Mouse (Mus musculus): ENCODE data around the gene Siva1. TPM values are rescaled to one million over a fixed set of nuclear protein-coding genes. Genes with fewer than 3 reads are reported as not detected.
A peak's percentile ranks its signal among the peaks of the same experiment; 100 is the strongest.

Gene Siva1
- polyA plus RNA-seq, 1 experiment from 2014 or later: 152 TPM

GRCm38 (mm10) chr12:112667619-112668297 is 23.3 kb downstream of the Siva1 start:
- Histone ChIP-seq H3K4me3 (replicated peaks; ENCODE audit: low read length) (no peak overlapping the region), H3K9ac (ENCODE audit: low read length) (peak overlapping the region; percentile 36), H3K9me3 (replicated peaks; ENCODE audit: control insufficient read depth, low read length) (no peaks in the 10 kb centered on the region), H3K27me3 (ENCODE audit: control insufficient read depth, insufficient read depth, low read length) (no peaks in the 10 kb centered on the region), H3K27ac (ENCODE audit: low read length) (peak overlapping the region; percentile 42), H3K36me3 (ENCODE audit: control insufficient read depth, insufficient read depth, low read length) (peaks cover 19% of the 10 kb centered on the region; the same call in 1 of the 2 replicates), H3K4me2 (ENCODE audit: low read depth, low read length) (no peak overlapping the region), H3K4me1 (ENCODE audit: control insufficient read depth, insufficient read depth, low read length) (peaks cover 87% of the 10 kb centered on the region)
- no peak for ATAC-seq (ENCODE audit: insufficient read depth, low FRiP score)
- WGBS: 71% methylated on average over 10 of the region's 10 CpGs

- Histone ChIP-seq H3K9ac (ENCODE audit: low read length) (peak overlapping the region; percentile 100), H3K27ac (ENCODE audit: low read length) (peak overlapping the region; percentile 99), H3K27me3 (ENCODE audit: control insufficient read depth, insufficient read depth, low read length) (no peaks in the 10 kb centered on the region), H3K4me1 (ENCODE audit: control insufficient read depth, insufficient read depth, low read length) (peaks cover 68% of the 10 kb centered on the region), H3K9me3 (replicated peaks; ENCODE audit: control insufficient read depth, low read length) (no peaks in the 10 kb centered on the region), H3K4me2 (ENCODE audit: low read depth, low read length) (peak overlapping the region; percentile 96), H3K36me3 (ENCODE audit: control insufficient read depth, insufficient read depth, low read length) (peaks cover 19% of the 10 kb centered on the region; the same call in 1 of the 2 replicates), H3K4me3 (replicated peaks; ENCODE audit: low read length) (peak overlapping the region; percentile 16; the same call in 1 of the 2 replicates)
- 31% methylated on average over 9 of the region's 9 CpGs for WGBS
- no peak for ATAC-seq (ENCODE audit: insufficient read depth, low FRiP score)
Measured at GRCm38 (mm10) chr12:112670718-112671393, 26.4 kb downstream of the Siva1 start.

- H3K36me3 ChIP-seq (ENCODE audit: control insufficient read depth, insufficient read depth, low read length): peaks cover 19% of the 10 kb centered on the region; the same call in 1 of the 2 replicates
- H3K27me3 ChIP-seq (ENCODE audit: control insufficient read depth, insufficient read depth, low read length): no peaks in the 10 kb centered on the region
- peak overlapping the region; percentile 100 for H3K9ac ChIP-seq (ENCODE audit: low read length)
- H3K4me1 ChIP-seq (ENCODE audit: control insufficient read depth, insufficient read depth, low read length): peaks cover 60% of the 10 kb centered on the region
- 74% methylated on average over 7 of the region's 7 CpGs for WGBS
- peak overlapping the region; percentile 96 for H3K4me2 ChIP-seq (ENCODE audit: low read depth, low read length)
- H3K9me3 ChIP-seq (replicated peaks; ENCODE audit: control insufficient read depth, low read length): no peaks in the 10 kb centered on the region
- peak overlapping the region; percentile 96 for H3K4me3 ChIP-seq (replicated peaks; ENCODE audit: low read length)
- peak overlapping the region; percentile 99 for H3K27ac ChIP-seq (ENCODE audit: low read length)
- ATAC-seq (ENCODE audit: insufficient read depth, low FRiP score): no peak
Measured at GRCm38 (mm10) chr12:112671891-112672290, 27.4 kb downstream of the Siva1 start.

GRCm38 (mm10) chr12:112672744-112673575 is 28.5 kb downstream of the Siva1 start:
- Histone ChIP-seq H3K4me3 (replicated peaks; ENCODE audit: low read length) (peak overlapping the region; percentile 96), H3K4me2 (ENCODE audit: low read depth, low read length) (peak overlapping the region; percentile 96), H3K36me3 (ENCODE audit: control insufficient read depth, insufficient read depth, low read length) (peaks cover 18% of the 10 kb centered on the region; the same call in 1 of the 2 replicates), H3K4me1 (ENCODE audit: control insufficient read depth, insufficient read depth, low read length) (peaks cover 63% of the 10 kb centered on the region), H3K9me3 (replicated peaks; ENCODE audit: control insufficient read depth, low read length) (no peaks in the 10 kb centered on the region), H3K9ac (ENCODE audit: low read length) (peak overlapping the region; percentile 100), H3K27me3 (ENCODE audit: control insufficient read depth, insufficient read depth, low read length) (no peaks in the 10 kb centered on the region), H3K27ac (ENCODE audit: low read length) (peak overlapping the region; percentile 99)
- ATAC-seq (ENCODE audit: insufficient read depth, low FRiP score): no peak
- 2% methylated on average over 21 of the region's 21 CpGs for WGBS

- Histone ChIP-seq H3K4me3 (replicated peaks; ENCODE audit: low read length) (peak overlapping the region; percentile 96), H3K36me3 (ENCODE audit: control insufficient read depth, insufficient read depth, low read length) (peaks cover 11% of the 10 kb centered on the region; the same call in 1 of the 2 replicates), H3K27me3 (ENCODE audit: control insufficient read depth, insufficient read depth, low read length) (no peaks in the 10 kb centered on the region), H3K27ac (ENCODE audit: low read length) (peak overlapping the region; percentile 99), H3K9me3 (replicated peaks; ENCODE audit: control insufficient read depth, low read length) (no peaks in the 10 kb centered on the region), H3K4me1 (ENCODE audit: control insufficient read depth, insufficient read depth, low read length) (peaks cover 60% of the 10 kb centered on the region), H3K4me2 (ENCODE audit: low read depth, low read length) (peak overlapping the region; percentile 96), H3K9ac (ENCODE audit: low read length) (peak overlapping the region; percentile 100)
- under 1% methylated on average over 47 of the region's 68 CpGs for WGBS
- peak; percentile 8; the same call in 1 of the 2 replicates for ATAC-seq (ENCODE audit: insufficient read depth, low FRiP score)
Measured at GRCm38 (mm10) chr12:112673576-112674091, 29.2 kb downstream of the Siva1 start.

GRCm38 (mm10) chr12:112674132-112675011 is 29.9 kb downstream of the Siva1 start, which contains the start of gene Akt1:
Akt1 (minus strand) TSS chr12:112674884.
- ATAC-seq (ENCODE audit: insufficient read depth, low FRiP score): peak; percentile 59

GRCm38 (mm10) chr12:112675245-112676035 is 31.0 kb downstream of the Siva1 start:
- peaks cover 55% of the 10 kb centered on the region for H3K4me1 ChIP-seq (ENCODE audit: control insufficient read depth, insufficient read depth, low read length)
- H3K4me2 ChIP-seq (ENCODE audit: low read depth, low read length): peak overlapping the region; percentile 96
- H3K9me3 ChIP-seq (replicated peaks; ENCODE audit: control insufficient read depth, low read length): no peaks in the 10 kb centered on the region
- WGBS: 19% methylated on average over 18 of the region's 18 CpGs
- H3K27me3 ChIP-seq (ENCODE audit: control insufficient read depth, insufficient read depth, low read length): peaks cover 7% of the 10 kb centered on the region
- peak; percentile 30; the same call in 1 of the 2 replicates for ATAC-seq (ENCODE audit: insufficient read depth, low FRiP score)
- H3K4me3 ChIP-seq (replicated peaks; ENCODE audit: low read length): peak overlapping the region; percentile 96
- peak overlapping the region; percentile 100 for H3K9ac ChIP-seq (ENCODE audit: low read length)
- 0 out of 2 replicates have a peak, but pooled peaks cover under 1% of the 10 kb centered on the region for H3K36me3 ChIP-seq (ENCODE audit: control insufficient read depth, insufficient read depth, low read length)
- H3K27ac ChIP-seq (ENCODE audit: low read length): peak overlapping the region; percentile 99

More at GRCm38 (mm10) chr12:112674132-112675011, 29.9 kb downstream of the Siva1 start, which contains the start of gene Akt1:
- peak within 1 kb of the TSS; percentile 96 for H3K4me2 ChIP-seq (ENCODE audit: low read depth, low read length)
- H3K27ac ChIP-seq (ENCODE audit: low read length): peak within 1 kb of the TSS; percentile 99
- H3K4me3 ChIP-seq (replicated peaks; ENCODE audit: low read length): peak within 1 kb of the TSS; percentile 96
- peaks cover 7% of the 10 kb centered on the region; the same call in 1 of the 2 replicates for H3K36me3 ChIP-seq (ENCODE audit: control insufficient read depth, insufficient read depth, low read length)
- H3K9ac ChIP-seq (ENCODE audit: low read length): peak within 1 kb of the TSS; percentile 100
- H3K27me3 ChIP-seq (ENCODE audit: control insufficient read depth, insufficient read depth, low read length): no peaks in the 10 kb centered on the region
- H3K9me3 ChIP-seq (replicated peaks; ENCODE audit: control insufficient read depth, low read length): no peaks in the 10 kb centered on the region
- WGBS: 1% methylated on average over 57 of the region's 70 CpGs
- H3K4me1 ChIP-seq (ENCODE audit: control insufficient read depth, insufficient read depth, low read length): peaks cover 56% of the 10 kb centered on the region

Data from stomach, embryonic 16.5 days (tissue).